Mouse (Mus musculus): ENCODE data around the gene Rnf103.

GRCm38 (mm10) chr6:71530176-71530575 is 36.5 kb downstream of the Rnf103 start:
- TF ChIP-seq ZNF384 (IDR thresholded peaks at IDR 0.05; ENCODE audit: low read depth, low read length) (no peak), POLR2A (IDR thresholded peaks at IDR 0.05; ENCODE audit: low read depth, low read length) (no peak), JUND (conservative IDR thresholded peaks at IDR 0.05; ENCODE audit: low read depth, low read length) (no peak), GABPA (IDR thresholded peaks at IDR 0.05; ENCODE audit: insufficient replicate concordance, low read depth, low read length) (no peak), NELFE (IDR thresholded peaks at IDR 0.05; ENCODE audit: low read depth, low read length) (no peak), USF1 (IDR thresholded peaks at IDR 0.05; ENCODE audit: low read depth, low read length) (no peak), CTCF (conservative IDR thresholded peaks at IDR 0.05 in 1 of 2, IDR thresholded peaks at IDR 0.05 in 1 of 2; ENCODE audit: low read depth in 2 of 2, low read length in 2 of 2) (no peak), RCOR1 (conservative IDR thresholded peaks at IDR 0.05; ENCODE audit: low read depth, low read length) (no peak), ZMIZ1 (IDR thresholded peaks at IDR 0.05; ENCODE audit: low read depth, low read length) (no peak), EP300 (IDR thresholded peaks at IDR 0.05; ENCODE audit: low read length) (no peak), NRF1 (IDR thresholded peaks at IDR 0.05; ENCODE audit: low read depth, low read length) (no peak), SMC3 (IDR thresholded peaks at IDR 0.05; ENCODE audit: low read depth, low read length) (no peak), BHLHE40 (IDR thresholded peaks at IDR 0.05; ENCODE audit: low read depth, low read length) (no peak)

Measured in CH12.LX (cell line).